Mouse (Mus musculus) gastrocnemius, postnatal 4 days (tissue): ENCODE results near the gene Topbp1. TPM values are rescaled to one million over a fixed set of nuclear protein-coding genes. Genes with fewer than 3 reads are reported as not detected.

Source experiments
- DNase-seq, 2 experiments: peaks; one replicate each; pipeline ENCODE4 v3.0.0; 2021 to 2022; ENCODE audit warnings: low spot score in 2 of 2, mixed read lengths in 2 of 2
- total RNA-seq, 2 experiments: library from RNA; stranded (reverse); gene quantifications; 2 replicates each; pipeline ENCODE4 v1.2.3; 2021

The Topbp1 gene
- total RNA-seq, 2 experiments from 2014 or later: 36.7 to 40.4 TPM

- DNase-seq: no peak
Measured at GRCm38 (mm10) chr9:103384141-103384796, 79.3 kb downstream of the Topbp1 start.

- no peak for DNase-seq
Measured at GRCm38 (mm10) chr9:103385600-103385999, 80.6 kb downstream of the Topbp1 start.

- no peak for DNase-seq
Measured at GRCm38 (mm10) chr9:103386573-103386972, 81.6 kb downstream of the Topbp1 start.

GRCm38 (mm10) chr9:103387011-103387653, 82.1 kb downstream of the Topbp1 start:
- DNase-seq: no peak

GRCm38 (mm10) chr9:103389261-103389660, 84.2 kb downstream of the Topbp1 start:
- DNase-seq: no peak

GRCm38 (mm10) chr9:103391796-103392372, 86.9 kb downstream of the Topbp1 start:
- no peak for DNase-seq

- no peak for DNase-seq
Measured at GRCm38 (mm10) chr9:103393256-103393655, 88.2 kb downstream of the Topbp1 start.

- no peak for DNase-seq
Measured at GRCm38 (mm10) chr9:103398509-103399157, 93.6 kb downstream of the Topbp1 start.

Other genes starting within 250 kb of the Topbp1 start
- 1 to 10 TPM; 1.7 to 2.6 TPM for gene Rab6b, start 193.4 kb upstream of the Topbp1 start, total RNA-seq
- 10 to 100 TPM; 19.8 to 22.3 TPM for gene Srprb, start 103.1 kb upstream of the Topbp1 start, total RNA-seq
- 1 to 10 TPM; 5.7 to 8.6 TPM for gene Gm20425, start 74.9 kb upstream of the Topbp1 start, total RNA-seq
- 10 to 100 TPM; 24.5 to 82.3 TPM for gene Trf, start 74.8 kb upstream of the Topbp1 start, total RNA-seq
- gene 1300017J02Rik, start 133 bp upstream of the Topbp1 start, total RNA-seq: 1 to 10 TPM; 1.2 to 1.4 TPM
- gene Cdv3, start 60.6 kb downstream of the Topbp1 start, total RNA-seq: 100 to 1,000 TPM; 142 to 157 TPM
- gene Bfsp2, start 175.2 kb downstream of the Topbp1 start, total RNA-seq: under 1 TPM; 0.62 to 0.64 TPM